Mouse (Mus musculus): Measurements from ENCODE around the gene Hspa8. TPM values are rescaled to one million over a fixed set of nuclear protein-coding genes. Genes with fewer than 3 reads are reported as not detected.

Hspa8 gene
- polyA plus RNA-seq, 1 experiment from 2014 or later, result 1,129 TPM

DNA sequence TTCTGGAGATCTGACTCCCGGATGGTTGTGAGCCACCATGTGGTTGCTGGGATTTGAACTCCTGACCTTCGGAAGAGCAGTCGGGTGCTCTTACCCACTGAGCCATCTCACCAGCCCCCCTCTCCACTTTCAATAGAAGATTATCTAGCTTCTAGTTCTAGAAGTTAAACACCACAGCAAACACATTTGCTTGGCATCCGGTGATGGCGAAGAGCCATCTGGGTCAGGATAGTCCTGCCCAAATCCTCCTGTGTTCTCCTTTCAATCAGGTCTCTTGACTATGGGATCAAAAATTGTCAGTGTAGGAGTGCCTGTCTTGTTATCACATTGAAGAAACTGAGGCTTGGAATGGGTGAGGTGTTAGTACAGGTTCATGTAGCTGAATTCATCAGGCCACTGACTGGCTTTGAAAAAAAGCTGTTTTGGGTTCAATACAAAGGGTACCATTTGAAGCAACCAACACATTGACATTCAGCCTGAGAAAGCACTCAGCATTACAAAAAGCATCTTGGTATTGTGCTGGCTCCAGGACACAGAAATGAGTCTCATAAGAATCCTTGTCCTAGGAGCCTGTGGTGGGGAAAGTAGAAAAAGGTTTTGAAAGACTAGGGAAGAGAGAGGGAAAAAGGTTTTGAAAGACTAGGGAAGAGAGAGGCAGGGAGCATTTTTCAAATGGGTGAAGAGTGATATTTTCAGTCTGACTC is 16.7 kb downstream of the Hspa8 start:
- Histone ChIP-seq H3K27me3 (peaks cover 6% of the 10 kb centered on the region; the same call in 1 of the 2 replicates), H3K4me3 (replicated peaks) (no peak overlapping the region), H3K4me1 (replicated peaks) (peaks cover 6% of the 10 kb centered on the region; the same call in 1 of the 2 replicates), H3K27ac (replicated peaks) (no peak overlapping the region), H3K36me3 (replicated peaks) (no peaks in the 10 kb centered on the region), H3K9ac (no peak overlapping the region), H3K9me3 (replicated peaks) (no peaks in the 10 kb centered on the region), H3K4me2 (no peak overlapping the region)
- WGBS (ENCODE audit: insufficient replicate concordance), result 82% methylated on average over 5 of the region's 5 CpGs
- ATAC-seq (ENCODE audit: insufficient read depth), result no peak

DNA sequence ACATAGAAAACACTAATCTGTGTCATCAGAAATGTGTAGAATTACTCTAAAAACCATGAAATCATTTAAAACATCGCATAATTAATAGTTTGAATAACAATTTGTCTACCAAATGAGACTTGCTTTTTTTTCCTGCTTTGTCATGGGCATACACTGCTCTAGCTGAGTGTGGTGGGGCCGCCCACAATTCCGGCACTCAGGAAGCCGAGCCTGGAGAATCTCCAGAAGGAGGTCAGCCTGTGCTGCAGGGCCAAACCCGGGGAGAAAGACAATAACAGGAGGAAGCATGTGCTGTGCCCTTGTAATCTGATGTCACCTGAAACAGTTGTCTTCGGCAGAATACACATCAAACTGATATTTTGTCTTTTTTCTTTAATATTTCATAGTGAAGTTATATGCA is 24.8 kb downstream of the Hspa8 start:
- peaks cover 6% of the 10 kb centered on the region; the same call in 1 of the 2 replicates for H3K27me3 ChIP-seq
- H3K4me2 ChIP-seq, result no peak overlapping the region
- no peak overlapping the region for H3K27ac ChIP-seq (replicated peaks)
- no peak overlapping the region for H3K9ac ChIP-seq
- no peaks in the 10 kb centered on the region for H3K9me3 ChIP-seq (replicated peaks)
- 0 out of 2 replicates have a peak, but pooled peaks cover 6% of the 10 kb centered on the region for H3K4me1 ChIP-seq (replicated peaks)
- 45% methylated on average over 6 of the region's 6 CpGs for WGBS (ENCODE audit: insufficient replicate concordance)
- no peak overlapping the region for H3K4me3 ChIP-seq (replicated peaks)
- ATAC-seq (ENCODE audit: insufficient read depth), result no peak
- no peaks in the 10 kb centered on the region for H3K36me3 ChIP-seq (replicated peaks)

DNA sequence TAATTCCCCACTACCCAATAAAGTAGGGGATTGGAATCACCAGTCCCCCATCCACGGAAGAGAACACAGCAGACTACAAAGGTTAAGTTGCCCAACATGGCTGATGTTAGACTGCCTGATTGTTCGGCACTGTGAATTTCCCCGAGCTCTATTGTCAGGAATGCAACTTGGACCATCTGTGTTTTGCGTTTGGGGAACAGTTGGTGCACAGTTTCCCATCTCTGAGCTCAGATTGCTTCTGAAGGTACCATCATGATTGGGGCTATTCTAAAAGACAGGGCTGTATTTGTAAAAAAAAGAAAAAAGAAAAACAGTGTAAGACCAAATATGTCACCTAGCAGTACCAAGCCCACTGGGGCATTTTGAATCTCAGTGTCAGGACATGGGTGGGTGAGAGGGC is 26.6 kb downstream of the Hspa8 start:
- 64% methylated on average over 4 of the region's 4 CpGs for WGBS (ENCODE audit: insufficient replicate concordance)
- Histone ChIP-seq H3K36me3 (replicated peaks) (no peaks in the 10 kb centered on the region), H3K27me3 (no peaks in the 10 kb centered on the region), H3K9me3 (replicated peaks) (no peaks in the 10 kb centered on the region), H3K9ac (no peak overlapping the region), H3K4me3 (replicated peaks) (no peak overlapping the region), H3K4me2 (no peak overlapping the region), H3K4me1 (replicated peaks) (no peaks in the 10 kb centered on the region), H3K27ac (replicated peaks) (no peak overlapping the region)
- no peak for ATAC-seq (ENCODE audit: insufficient read depth)

DNA sequence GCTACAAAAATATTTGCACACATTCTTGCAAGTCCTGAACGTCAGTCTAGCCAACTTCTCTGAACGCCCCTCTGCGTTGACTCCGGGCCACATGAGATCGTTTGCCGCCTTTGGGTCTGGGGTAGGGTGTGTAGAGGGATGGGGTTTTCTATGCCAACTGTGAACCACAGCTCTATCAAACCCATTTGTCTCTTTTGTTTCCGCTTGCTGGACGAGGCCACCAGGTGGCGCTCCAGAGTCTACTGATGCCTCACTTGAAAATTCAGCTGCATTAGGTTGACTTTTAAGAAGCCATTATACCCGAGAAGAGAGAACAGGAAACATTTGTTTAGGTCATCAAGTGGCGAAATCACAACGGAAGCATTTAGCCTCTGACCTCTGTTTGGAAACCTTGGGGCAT is 33.8 kb downstream of the Hspa8 start:
- Histone ChIP-seq H3K27ac (replicated peaks) (no peak overlapping the region), H3K36me3 (replicated peaks) (no peaks in the 10 kb centered on the region), H3K9ac (no peak overlapping the region), H3K4me3 (replicated peaks) (no peak overlapping the region), H3K4me2 (no peak overlapping the region), H3K4me1 (replicated peaks) (no peaks in the 10 kb centered on the region), H3K9me3 (replicated peaks) (no peaks in the 10 kb centered on the region), H3K27me3 (no peaks in the 10 kb centered on the region)
- 5% methylated on average over 12 of the region's 12 CpGs for WGBS (ENCODE audit: insufficient replicate concordance)
- ATAC-seq (ENCODE audit: insufficient read depth), result no peak

DNA sequence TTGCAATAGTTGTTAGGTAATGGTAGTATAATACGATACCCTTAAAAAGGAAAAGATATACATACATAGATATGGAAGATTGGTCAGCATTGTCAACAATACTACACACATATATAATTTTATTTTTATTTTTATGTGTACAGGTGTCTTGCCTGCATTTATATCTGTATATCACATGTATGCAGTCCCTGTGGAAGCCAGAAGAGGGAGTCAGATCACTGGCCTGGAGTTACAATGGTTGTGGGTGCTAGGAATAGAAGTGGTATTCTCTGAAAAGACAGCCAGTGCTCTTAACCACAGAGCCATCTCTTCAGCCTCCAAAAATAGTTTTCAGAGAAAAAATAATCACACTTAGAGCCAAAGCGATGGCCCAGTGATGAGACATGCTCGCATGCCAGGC is 35.9 kb downstream of the Hspa8 start:
- no peaks in the 10 kb centered on the region for H3K36me3 ChIP-seq (replicated peaks)
- H3K9me3 ChIP-seq (replicated peaks), result no peaks in the 10 kb centered on the region
- 69% methylated on average over 3 of the region's 3 CpGs for WGBS (ENCODE audit: insufficient replicate concordance)
- no peak overlapping the region for H3K4me3 ChIP-seq (replicated peaks)
- H3K4me2 ChIP-seq, result no peak overlapping the region
- no peak overlapping the region for H3K27ac ChIP-seq (replicated peaks)
- no peaks in the 10 kb centered on the region for H3K27me3 ChIP-seq
- no peaks in the 10 kb centered on the region for H3K4me1 ChIP-seq (replicated peaks)
- ATAC-seq (ENCODE audit: insufficient read depth), result no peak
- no peak overlapping the region for H3K9ac ChIP-seq

DNA sequence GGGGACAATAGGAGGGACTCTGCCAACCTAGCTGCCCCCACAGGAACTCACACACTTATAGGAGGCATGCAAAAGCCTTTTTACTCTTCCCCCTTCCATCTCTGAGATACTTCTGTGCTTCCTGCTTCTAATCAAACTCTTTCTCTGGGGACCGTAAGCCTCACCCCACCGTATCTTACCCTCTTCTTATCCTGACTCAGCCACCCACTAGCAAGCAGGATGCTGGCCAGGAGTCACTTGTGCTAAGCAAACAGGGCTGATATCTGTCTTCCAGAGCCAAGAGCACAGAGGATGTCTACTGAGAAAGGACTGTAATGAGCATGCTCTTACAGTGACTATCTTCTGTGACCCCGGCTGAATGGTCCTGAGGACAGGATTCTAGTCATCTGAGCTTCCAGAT is 38.9 kb downstream of the Hspa8 start:
- H3K4me2 ChIP-seq, result no peak overlapping the region
- WGBS (ENCODE audit: insufficient replicate concordance), result 51% methylated on average over 3 of the region's 3 CpGs
- H3K9ac ChIP-seq, result no peak overlapping the region
- H3K4me3 ChIP-seq (replicated peaks), result no peak overlapping the region
- no peak for ATAC-seq (ENCODE audit: insufficient read depth)
- H3K27me3 ChIP-seq, result no peaks in the 10 kb centered on the region
- H3K9me3 ChIP-seq (replicated peaks), result no peaks in the 10 kb centered on the region
- H3K27ac ChIP-seq (replicated peaks), result no peak overlapping the region
- H3K4me1 ChIP-seq (replicated peaks), result no peaks in the 10 kb centered on the region
- no peaks in the 10 kb centered on the region for H3K36me3 ChIP-seq (replicated peaks)

DNA sequence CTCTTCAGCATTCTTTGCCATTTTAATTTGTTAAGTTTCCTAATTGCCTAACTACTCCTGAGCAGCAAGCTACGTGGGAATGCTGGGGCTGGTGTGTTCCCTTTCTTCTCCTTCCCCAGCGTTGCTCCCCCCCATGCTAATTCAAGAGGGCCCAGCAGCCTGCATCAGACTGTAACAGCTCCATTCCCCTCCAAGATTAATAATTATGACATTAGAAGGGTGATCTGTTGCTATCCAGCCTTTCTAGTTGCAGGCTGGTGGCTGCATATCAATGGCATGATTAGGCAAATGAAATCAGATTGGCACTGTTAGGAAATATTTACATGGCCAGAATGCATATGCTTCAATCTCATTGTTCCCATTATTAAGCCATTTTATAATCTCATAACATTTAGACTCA is 50.7 kb downstream of the Hspa8 start:
- Histone ChIP-seq H3K4me1 (replicated peaks) (no peaks in the 10 kb centered on the region), H3K4me3 (replicated peaks) (no peak overlapping the region), H3K36me3 (replicated peaks) (no peaks in the 10 kb centered on the region), H3K27me3 (no peaks in the 10 kb centered on the region; the same call in 1 of the 2 replicates), H3K4me2 (no peak overlapping the region), H3K27ac (replicated peaks) (no peak overlapping the region), H3K9ac (no peak overlapping the region), H3K9me3 (replicated peaks) (no peaks in the 10 kb centered on the region)
- no peak for ATAC-seq (ENCODE audit: insufficient read depth)
- WGBS (ENCODE audit: insufficient replicate concordance), result 47% methylated on average over 2 of the region's 2 CpGs

DNA sequence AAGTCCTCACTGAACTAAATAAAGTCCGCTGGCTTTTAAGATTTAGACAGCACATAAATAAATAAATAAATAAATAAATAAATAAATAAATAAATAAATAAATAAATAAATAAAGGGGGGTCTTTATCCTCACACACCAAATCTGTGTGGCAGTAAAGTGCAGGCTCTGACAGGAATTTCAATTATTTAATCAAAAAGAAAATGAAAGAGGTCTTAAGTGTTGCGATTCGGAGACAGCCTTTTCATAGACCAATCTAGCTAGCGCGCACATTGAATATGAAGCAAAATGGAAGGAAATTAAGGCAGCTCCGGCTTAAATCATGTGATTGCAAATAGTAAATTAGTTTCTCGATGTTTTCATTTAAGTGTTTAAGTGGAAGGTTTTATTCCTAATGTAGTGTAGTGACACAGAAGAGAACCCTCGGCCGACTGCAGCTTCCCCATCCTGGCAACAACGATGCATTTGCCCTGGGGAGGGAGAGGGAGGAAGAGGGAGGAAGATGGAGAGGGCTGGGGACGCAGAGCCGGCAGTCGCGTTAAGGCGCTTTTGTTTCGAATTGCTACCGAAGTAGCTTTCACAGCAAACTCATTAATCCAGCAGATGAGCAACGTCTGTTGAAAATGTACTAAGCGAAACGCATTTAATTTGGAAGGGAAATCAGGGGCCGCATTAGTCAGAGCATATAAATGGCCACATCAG is 57.8 kb downstream of the Hspa8 start:
- Histone ChIP-seq H3K9ac (no peak overlapping the region), H3K27ac (replicated peaks) (no peak overlapping the region), H3K4me2 (no peak overlapping the region), H3K9me3 (replicated peaks) (no peaks in the 10 kb centered on the region), H3K4me1 (replicated peaks) (no peaks in the 10 kb centered on the region), H3K36me3 (replicated peaks) (no peaks in the 10 kb centered on the region), H3K27me3 (peaks cover 22% of the 10 kb centered on the region), H3K4me3 (replicated peaks) (no peak overlapping the region)
- ATAC-seq (ENCODE audit: insufficient read depth), result no peak
- 12% methylated on average over 21 of the region's 21 CpGs for WGBS (ENCODE audit: insufficient replicate concordance)

DNA sequence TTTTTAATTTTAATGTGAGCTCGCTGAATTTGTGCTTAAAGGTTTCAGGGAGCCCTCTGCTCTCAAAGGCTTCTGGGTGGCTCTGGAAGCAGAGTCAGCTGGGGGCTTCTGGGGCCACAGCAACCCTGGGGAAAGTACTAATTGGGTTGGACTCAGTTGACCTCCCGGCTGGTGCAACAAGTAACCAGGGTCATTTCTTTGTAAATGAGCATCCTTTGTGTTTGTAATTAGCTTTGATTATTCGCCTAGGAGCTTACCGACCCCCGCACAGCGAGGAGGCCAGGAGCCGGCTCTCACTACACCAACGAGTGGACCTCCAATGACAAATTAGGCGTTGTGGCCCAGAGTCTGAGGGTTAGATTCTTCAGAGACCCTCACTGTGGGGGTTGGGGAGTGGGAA is 58.4 kb downstream of the Hspa8 start:
- Histone ChIP-seq H3K4me1 (replicated peaks) (no peaks in the 10 kb centered on the region), H3K4me2 (no peak overlapping the region), H3K36me3 (replicated peaks) (no peaks in the 10 kb centered on the region), H3K27ac (replicated peaks) (no peak overlapping the region), H3K9me3 (replicated peaks) (no peaks in the 10 kb centered on the region), H3K9ac (no peak overlapping the region), H3K27me3 (peaks cover 22% of the 10 kb centered on the region), H3K4me3 (replicated peaks) (no peak overlapping the region)
- WGBS (ENCODE audit: insufficient replicate concordance), result 20% methylated on average over 9 of the region's 9 CpGs
- ATAC-seq (ENCODE audit: insufficient read depth), result no peak
